22 mouse cellular contexts compared by ENCODE assay signal in genomic region chr17:50467438-50467837, GRCm38 (mm10).
"Had no signal": no experiment of that assay in that cellular context is flagged by ENCODE, and none has a peak within 500 bp of the region (broad histone marks: within the 10 kb centered on the region; RNA-seq: fewer than 3 reads in every experiment).

No protein-coding gene starts in this region.

- ATAC-seq: hindbrain, embryonic 16.5 days; hindbrain, postnatal 0 days; inflammation-experienced regulatory T-cells, adult 6 months; intestine, embryonic 15.5 days; intestine, embryonic 16.5 days; intestine, postnatal 0 days had no signal

- DNase-seq: heart, postnatal 10 days; heart, postnatal 14 days; heart, postnatal 36 days; heart, postnatal 4 days; kidney, adult 11 months; kidney, adult 18-20 months; kidney, adult 2 months; kidney, adult 8-10 months; kidney, adult 9 months; kidney, postnatal 10 days; kidney, postnatal 14 days; kidney, postnatal 25 days; kidney, postnatal 36 days; kidney, postnatal 4 days; layer of hippocampus, adult 9-11 months; layer of hippocampus, postnatal 36 days had no signal
